Mouse (Mus musculus): ENCODE results near the gene Cxcl17. TPM values are rescaled to one million over a fixed set of nuclear protein-coding genes. Genes with fewer than 3 reads are reported as not detected.

Gene Cxcl17
- polyA plus RNA-seq, 1 experiment from 2014 or later: 0.30 TPM

DNA sequence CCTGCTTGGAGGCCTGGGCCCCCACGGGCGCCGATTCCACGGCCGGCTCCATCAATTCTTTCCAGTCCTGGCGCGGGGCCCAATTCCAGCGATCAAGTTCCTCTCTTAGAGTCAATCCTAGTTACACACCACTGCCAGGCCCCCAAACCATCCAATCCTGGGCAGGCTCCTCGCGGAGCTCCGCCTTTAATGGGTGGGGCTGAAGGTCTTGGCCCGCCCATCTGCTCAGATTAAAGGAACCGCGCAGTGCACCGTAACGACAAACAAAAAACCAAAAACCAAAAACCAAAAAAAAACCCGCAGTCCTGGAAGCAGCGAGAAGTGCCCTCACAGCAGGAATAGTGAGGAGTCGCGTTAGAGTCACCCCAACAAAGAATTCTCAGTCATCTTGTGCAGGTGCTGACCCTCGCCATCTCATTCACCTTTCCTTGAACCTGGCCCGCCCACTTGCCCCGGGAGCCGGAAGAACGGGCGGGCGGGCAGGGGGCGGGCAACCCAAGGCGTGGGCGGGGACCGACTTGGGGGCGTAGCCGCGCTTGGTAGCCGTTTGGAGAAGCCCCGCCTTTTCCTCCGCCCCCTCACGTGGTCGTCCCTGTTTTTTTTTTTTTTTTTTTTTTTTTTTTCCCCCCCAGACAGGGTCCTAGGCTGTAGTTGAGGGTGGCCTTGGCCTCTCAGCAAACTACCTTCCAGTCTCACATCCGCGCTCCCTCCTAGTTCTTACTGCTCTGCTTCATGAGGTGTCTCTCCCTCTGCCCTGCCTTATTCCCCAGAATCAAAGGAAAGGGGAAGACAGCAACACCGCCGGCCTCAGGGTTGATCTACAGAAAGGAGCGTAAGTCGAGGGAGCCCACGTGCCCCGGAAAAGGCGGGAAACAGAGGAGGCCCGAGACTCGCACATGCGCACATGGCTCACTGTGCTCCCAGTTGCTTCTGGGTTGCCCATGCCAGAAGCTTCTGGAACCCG, 16.8 kb downstream of the Cxcl17 start:
- WGBS: 11% methylated on average over 45 of the region's 52 CpGs
- peak; percentile 97 for ATAC-seq (ENCODE audit: low FRiP score, low TSS enrichment)
- H3K4me1 ChIP-seq (ENCODE audit: control insufficient read depth, insufficient read depth, low read length): peaks cover 17% of the 10 kb centered on the region
- no peaks in the 10 kb centered on the region for H3K27me3 ChIP-seq (ENCODE audit: control insufficient read depth, insufficient read depth, low read length)
- no peaks in the 10 kb centered on the region for H3K36me3 ChIP-seq (ENCODE audit: control insufficient read depth, insufficient read depth, low read length)
- H3K9me3 ChIP-seq (ENCODE audit: control insufficient read depth, low read length): no peaks in the 10 kb centered on the region
- peak overlapping the region; percentile 51; the same call in 1 of the 2 replicates for H3K27ac ChIP-seq (ENCODE audit: low read depth, low read length)
- H3K9ac ChIP-seq (ENCODE audit: low read depth, low read length): peak overlapping the region; percentile 65
- H3K4me3 ChIP-seq (ENCODE audit: low read length): peak overlapping the region; percentile 82
- H3K4me2 ChIP-seq (replicated peaks; ENCODE audit: low read depth, low read length): peak overlapping the region; percentile 80

DNA sequence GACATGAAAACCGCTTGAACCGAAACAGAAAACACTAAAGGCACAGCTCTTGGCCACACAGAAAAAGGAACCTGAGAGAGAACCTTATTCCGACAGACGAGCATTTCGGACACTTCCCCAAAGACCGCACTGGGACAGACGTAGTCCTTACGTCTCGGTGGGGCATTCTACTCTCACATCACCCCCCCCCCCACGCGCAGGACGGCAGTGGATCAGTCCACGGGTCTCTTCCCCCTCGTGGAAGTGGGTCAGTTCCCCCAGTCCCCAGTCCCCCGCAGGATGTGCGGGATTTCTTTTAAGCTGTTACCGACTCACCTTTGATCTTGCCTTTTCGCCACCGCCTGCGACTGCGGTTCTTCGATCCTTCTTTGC, 17.5 kb downstream of the Cxcl17 start:
- Histone ChIP-seq H3K9me3 (ENCODE audit: control insufficient read depth, low read length) (no peaks in the 10 kb centered on the region), H3K4me2 (replicated peaks; ENCODE audit: low read depth, low read length) (peak overlapping the region; percentile 80), H3K36me3 (ENCODE audit: control insufficient read depth, insufficient read depth, low read length) (no peaks in the 10 kb centered on the region), H3K9ac (ENCODE audit: low read depth, low read length) (peak overlapping the region; percentile 65), H3K4me3 (ENCODE audit: low read length) (peak overlapping the region; percentile 82), H3K27ac (ENCODE audit: low read depth, low read length) (peak overlapping the region; percentile 51; the same call in 1 of the 2 replicates), H3K27me3 (ENCODE audit: control insufficient read depth, insufficient read depth, low read length) (no peaks in the 10 kb centered on the region), H3K4me1 (ENCODE audit: control insufficient read depth, insufficient read depth, low read length) (peaks cover 17% of the 10 kb centered on the region)
- no peak; the same call in 1 of the 2 replicates for ATAC-seq (ENCODE audit: low FRiP score, low TSS enrichment)
- WGBS: under 1% methylated on average over 22 of the region's 22 CpGs

DNA sequence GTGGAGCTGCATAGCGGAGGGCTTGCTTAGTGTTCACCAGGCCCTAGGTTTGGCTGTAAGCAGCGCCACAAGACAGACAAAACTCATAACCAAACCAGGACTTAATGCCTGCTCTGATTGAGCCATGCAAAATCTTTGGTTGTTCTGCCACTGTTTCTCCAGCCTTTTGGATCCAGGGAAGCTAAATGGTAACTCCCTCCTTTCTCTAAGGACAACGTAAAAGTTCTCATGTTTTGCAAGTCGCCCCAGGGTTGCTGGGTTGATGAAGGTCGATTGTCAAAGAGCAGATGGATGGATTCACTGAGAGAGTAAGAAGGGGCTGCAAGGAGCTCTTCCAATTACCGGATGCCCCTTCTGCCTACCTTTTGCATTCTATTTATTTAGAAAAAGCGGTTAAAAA, 17.9 kb downstream of the Cxcl17 start:
- WGBS: 12% methylated on average over 7 of the region's 7 CpGs
- no peaks in the 10 kb centered on the region for H3K27me3 ChIP-seq (ENCODE audit: control insufficient read depth, insufficient read depth, low read length)
- peak overlapping the region; percentile 82 for H3K4me3 ChIP-seq (ENCODE audit: low read length)
- peak overlapping the region; percentile 80 for H3K4me2 ChIP-seq (replicated peaks; ENCODE audit: low read depth, low read length)
- peaks cover 17% of the 10 kb centered on the region for H3K4me1 ChIP-seq (ENCODE audit: control insufficient read depth, insufficient read depth, low read length)
- peak overlapping the region; percentile 65; the same call in 1 of the 2 replicates for H3K9ac ChIP-seq (ENCODE audit: low read depth, low read length)
- H3K9me3 ChIP-seq (ENCODE audit: control insufficient read depth, low read length): no peaks in the 10 kb centered on the region
- ATAC-seq (ENCODE audit: low FRiP score, low TSS enrichment): no peak
- H3K36me3 ChIP-seq (ENCODE audit: control insufficient read depth, insufficient read depth, low read length): no peaks in the 10 kb centered on the region
- 0 out of 2 replicates have a peak overlapping the region, but pooled peaks have one; percentile 21 for H3K27ac ChIP-seq (ENCODE audit: low read depth, low read length)

DNA sequence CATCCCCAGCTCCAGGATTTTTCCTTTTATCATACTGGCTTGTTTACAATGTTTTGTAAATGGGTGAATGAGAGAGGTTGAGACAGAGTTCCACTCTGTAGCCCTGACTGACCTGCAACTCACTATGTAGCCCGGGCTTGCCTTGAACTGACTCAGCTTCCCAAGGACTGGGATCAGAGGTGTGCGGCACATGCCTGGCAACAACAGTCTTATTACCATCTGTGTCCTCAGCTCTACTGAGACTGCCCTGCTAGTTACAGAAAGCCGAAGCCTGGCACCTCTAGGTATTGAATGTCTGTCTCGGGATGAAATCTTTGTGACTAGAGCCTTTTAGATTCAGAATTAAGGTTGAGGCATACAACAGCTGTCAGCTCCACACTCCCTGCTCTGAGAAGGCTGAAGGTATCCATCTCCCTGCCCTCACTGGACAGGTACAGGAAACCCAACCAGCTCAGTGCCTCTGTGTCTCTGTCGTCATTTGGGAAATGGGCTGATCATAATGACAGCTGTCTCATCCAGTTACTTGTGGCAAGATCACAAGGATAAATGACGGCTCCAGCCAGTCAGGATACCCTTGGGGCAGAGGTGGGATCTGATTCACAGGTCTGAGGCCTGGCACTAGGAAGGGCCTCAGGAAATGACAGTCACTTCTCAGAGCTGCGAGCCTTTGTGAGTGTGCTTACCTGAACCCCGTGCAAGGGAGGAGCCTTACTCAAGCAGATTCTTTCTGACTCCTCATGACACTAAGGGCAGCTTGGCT, 19.1 kb downstream of the Cxcl17 start:
- Histone ChIP-seq H3K4me2 (replicated peaks; ENCODE audit: low read depth, low read length) (peak overlapping the region; percentile 80), H3K27ac (ENCODE audit: low read depth, low read length) (no peak overlapping the region), H3K27me3 (ENCODE audit: control insufficient read depth, insufficient read depth, low read length) (no peaks in the 10 kb centered on the region), H3K36me3 (ENCODE audit: control insufficient read depth, insufficient read depth, low read length) (no peaks in the 10 kb centered on the region), H3K4me1 (ENCODE audit: control insufficient read depth, insufficient read depth, low read length) (peaks cover 17% of the 10 kb centered on the region), H3K9me3 (ENCODE audit: control insufficient read depth, low read length) (no peaks in the 10 kb centered on the region), H3K9ac (ENCODE audit: low read depth, low read length) (no peak overlapping the region), H3K4me3 (ENCODE audit: low read length) (no peak overlapping the region)
- no peak for ATAC-seq (ENCODE audit: low FRiP score, low TSS enrichment)
- WGBS: 74% methylated on average over 8 of the region's 8 CpGs

DNA sequence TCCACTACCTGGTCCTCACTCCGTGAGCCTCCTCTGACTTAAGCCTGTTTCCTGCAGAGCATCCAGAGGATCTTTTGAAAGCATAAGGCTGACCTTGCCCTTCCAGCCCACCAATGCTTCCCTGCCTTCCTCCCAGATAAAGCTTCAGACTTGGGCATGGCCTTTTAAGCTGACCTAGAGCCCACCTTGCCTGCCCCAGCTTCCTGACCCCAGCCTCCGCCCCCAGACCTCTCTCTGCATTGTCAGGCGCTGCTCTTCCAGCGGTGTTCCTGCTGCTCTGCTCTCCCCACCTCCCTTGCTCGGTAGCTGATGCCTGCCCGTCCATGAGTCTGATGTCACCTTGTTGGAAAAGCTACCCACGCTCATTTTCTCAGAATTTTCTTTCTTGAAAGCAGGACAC, 19.8 kb downstream of the Cxcl17 start:
- no peak for ATAC-seq (ENCODE audit: low FRiP score, low TSS enrichment)

DNA sequence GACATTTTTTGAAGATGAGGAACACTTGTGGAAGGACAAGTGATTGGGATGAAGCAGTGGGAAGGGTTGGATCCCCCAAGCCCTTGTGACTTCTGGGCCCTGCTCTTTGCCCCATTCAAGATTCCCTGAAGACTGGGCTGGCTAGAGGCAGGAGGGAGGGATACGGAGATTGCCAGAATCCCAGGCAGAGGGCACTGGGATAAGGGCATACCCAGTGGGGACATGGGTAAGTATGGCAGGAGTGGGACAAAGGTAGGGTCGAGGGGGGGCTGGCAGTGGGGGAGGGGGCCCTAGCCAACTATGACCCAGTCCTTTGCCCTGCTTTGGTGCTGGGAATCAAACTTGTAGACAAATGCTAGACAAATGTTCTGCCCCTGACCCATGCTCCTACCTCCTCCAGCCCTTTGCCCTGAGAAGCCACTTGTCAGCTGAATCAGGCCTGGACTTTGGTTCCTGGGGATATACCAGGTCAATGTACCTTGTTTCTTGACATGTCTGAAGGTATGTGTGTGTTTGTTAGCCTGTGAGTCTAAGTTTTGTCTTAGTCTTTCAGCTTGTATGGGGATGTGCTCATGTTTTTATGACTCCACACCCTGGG, 20.7 kb downstream of the Cxcl17 start:
- H3K4me1 ChIP-seq (ENCODE audit: control insufficient read depth, insufficient read depth, low read length): peaks cover 17% of the 10 kb centered on the region
- H3K27me3 ChIP-seq (ENCODE audit: control insufficient read depth, insufficient read depth, low read length): no peaks in the 10 kb centered on the region
- no peak for ATAC-seq (ENCODE audit: low FRiP score, low TSS enrichment)
- no peak overlapping the region for H3K9ac ChIP-seq (ENCODE audit: low read depth, low read length)
- 74% methylated on average over 2 of the region's 2 CpGs for WGBS
- peaks cover 11% of the 10 kb centered on the region; the same call in 1 of the 2 replicates for H3K36me3 ChIP-seq (ENCODE audit: control insufficient read depth, insufficient read depth, low read length)
- no peak overlapping the region for H3K4me3 ChIP-seq (ENCODE audit: low read length)
- no peak overlapping the region for H3K27ac ChIP-seq (ENCODE audit: low read depth, low read length)
- H3K4me2 ChIP-seq (replicated peaks; ENCODE audit: low read depth, low read length): no peak overlapping the region
- H3K9me3 ChIP-seq (ENCODE audit: control insufficient read depth, low read length): no peaks in the 10 kb centered on the region

More for the DNA sequence above, 19.8 kb downstream of the Cxcl17 start:
- no peaks in the 10 kb centered on the region for H3K9me3 ChIP-seq (ENCODE audit: control insufficient read depth, low read length)
- H3K9ac ChIP-seq (ENCODE audit: low read depth, low read length): no peak overlapping the region
- H3K27ac ChIP-seq (ENCODE audit: low read depth, low read length): no peak overlapping the region
- no peak overlapping the region for H3K4me2 ChIP-seq (replicated peaks; ENCODE audit: low read depth, low read length)
- H3K4me3 ChIP-seq (ENCODE audit: low read length): no peak overlapping the region
- no peaks in the 10 kb centered on the region for H3K27me3 ChIP-seq (ENCODE audit: control insufficient read depth, insufficient read depth, low read length)
- peaks cover 4% of the 10 kb centered on the region; the same call in 1 of the 2 replicates for H3K36me3 ChIP-seq (ENCODE audit: control insufficient read depth, insufficient read depth, low read length)
- WGBS: 48% methylated on average over 7 of the region's 7 CpGs
- peaks cover 17% of the 10 kb centered on the region for H3K4me1 ChIP-seq (ENCODE audit: control insufficient read depth, insufficient read depth, low read length)

DNA sequence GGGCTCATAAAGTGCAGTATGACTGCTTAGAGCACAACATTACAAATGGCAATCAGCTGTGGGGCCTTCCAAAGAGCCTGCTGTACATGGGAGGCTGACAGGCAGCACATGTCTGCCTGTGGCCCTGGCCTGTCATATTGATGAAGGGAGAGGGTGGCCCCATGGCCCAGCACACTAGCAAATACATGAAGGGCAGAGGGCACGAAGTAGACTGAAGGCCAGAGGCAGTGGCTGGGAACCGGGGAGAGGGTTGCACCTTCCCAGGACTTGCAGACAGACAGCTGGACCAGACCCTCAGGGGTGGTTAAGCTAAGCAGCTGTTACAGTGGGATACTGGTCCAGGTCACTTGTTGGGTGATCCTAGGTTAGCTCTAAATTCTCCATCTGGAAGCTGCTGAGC, 21.7 kb downstream of the Cxcl17 start:
- 42% methylated on average over 2 of the region's 2 CpGs for WGBS
- no peak overlapping the region for H3K27ac ChIP-seq (ENCODE audit: low read depth, low read length)

DNA sequence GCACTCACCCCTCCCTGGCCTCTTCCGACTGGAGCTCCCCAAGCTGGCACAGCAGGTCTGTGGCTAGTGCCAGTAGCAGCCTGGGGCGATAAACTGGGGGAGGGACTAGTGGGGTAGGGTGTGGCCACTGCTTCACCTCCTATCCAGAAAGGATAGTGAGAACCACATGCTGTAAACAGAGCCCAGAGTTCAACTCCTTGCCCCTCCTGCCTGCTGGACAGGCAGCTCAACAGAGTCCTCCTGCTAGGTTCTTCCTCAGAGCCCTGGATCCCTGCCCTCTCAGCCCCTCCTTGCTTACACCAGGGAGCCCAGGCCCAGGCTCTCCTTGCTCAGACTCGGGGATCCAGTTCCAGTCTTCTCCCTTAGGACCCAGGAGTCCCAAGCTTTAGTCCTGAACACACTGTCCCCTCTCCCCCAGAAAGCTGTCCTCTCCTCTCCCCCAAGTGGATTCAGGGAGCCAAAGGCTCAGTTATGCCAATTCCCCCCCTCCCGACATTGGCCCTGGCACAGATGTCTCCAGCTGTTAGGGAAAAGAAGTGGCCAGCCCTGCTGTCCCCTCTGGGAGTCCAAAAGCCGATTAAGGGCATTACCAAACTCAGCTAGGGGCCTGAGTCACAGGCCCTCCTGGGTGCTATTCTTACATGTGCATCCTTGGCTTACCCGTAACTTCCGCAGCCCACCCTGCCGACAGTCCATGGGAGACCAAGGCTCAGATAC, 22.5 kb downstream of the Cxcl17 start:
- no peak overlapping the region for H3K9ac ChIP-seq (ENCODE audit: low read depth, low read length)
- no peaks in the 10 kb centered on the region for H3K9me3 ChIP-seq (ENCODE audit: control insufficient read depth, low read length)
- H3K4me1 ChIP-seq (ENCODE audit: control insufficient read depth, insufficient read depth, low read length): peaks cover 14% of the 10 kb centered on the region
- no peak overlapping the region for H3K4me2 ChIP-seq (replicated peaks; ENCODE audit: low read depth, low read length)
- H3K27me3 ChIP-seq (ENCODE audit: control insufficient read depth, insufficient read depth, low read length): no peaks in the 10 kb centered on the region
- no peak overlapping the region for H3K4me3 ChIP-seq (ENCODE audit: low read length)
- H3K27ac ChIP-seq (ENCODE audit: low read depth, low read length): no peak overlapping the region
- peaks cover 18% of the 10 kb centered on the region; the same call in 1 of the 2 replicates for H3K36me3 ChIP-seq (ENCODE audit: control insufficient read depth, insufficient read depth, low read length)
- 53% methylated on average over 8 of the region's 8 CpGs for WGBS
- no peak for ATAC-seq (ENCODE audit: low FRiP score, low TSS enrichment)

More for the DNA sequence above, 21.7 kb downstream of the Cxcl17 start:
- H3K36me3 ChIP-seq (ENCODE audit: control insufficient read depth, insufficient read depth, low read length): peaks cover 12% of the 10 kb centered on the region; the same call in 1 of the 2 replicates
- no peaks in the 10 kb centered on the region for H3K27me3 ChIP-seq (ENCODE audit: control insufficient read depth, insufficient read depth, low read length)
- H3K9me3 ChIP-seq (ENCODE audit: control insufficient read depth, low read length): no peaks in the 10 kb centered on the region
- no peak overlapping the region for H3K9ac ChIP-seq (ENCODE audit: low read depth, low read length)
- no peak for ATAC-seq (ENCODE audit: low FRiP score, low TSS enrichment)
- no peak overlapping the region for H3K4me2 ChIP-seq (replicated peaks; ENCODE audit: low read depth, low read length)
- no peak overlapping the region for H3K4me3 ChIP-seq (ENCODE audit: low read length)
- H3K4me1 ChIP-seq (ENCODE audit: control insufficient read depth, insufficient read depth, low read length): peaks cover 14% of the 10 kb centered on the region
